Mouse (Mus musculus): ENCODE results near the gene Polr3h. TPM values are rescaled to one million over a fixed set of nuclear protein-coding genes. Genes with fewer than 3 reads are reported as not detected.

The Polr3h gene
- total and polyA plus RNA-seq, 3 experiments: 40.5 to 224 (median 59.3) TPM

GRCm38 (mm10) chr15:81849104-81849503 lies 76.9 kb downstream of the Polr3h start:
- H3K9ac ChIP-seq (ENCODE audit: insufficient read depth, low read depth): no peak overlapping the region
- peaks cover 13% of the 10 kb centered on the region for H3K79me2 ChIP-seq (replicated peaks; ENCODE audit: control insufficient read depth, extremely low read depth, insufficient read depth, poor library complexity, severe bottlenecking)
- no peaks in the 10 kb centered on the region for H3K9me3 ChIP-seq (replicated peaks; ENCODE audit: low read length)
- TF ChIP-seq SMC3 (IDR thresholded peaks at IDR 0.05; ENCODE audit: low read depth, low read length): no peak
- TF ChIP-seq IRF4 (IDR thresholded peaks at IDR 0.05; ENCODE audit: low read depth, low read length): no peak
- TF ChIP-seq POLR2A (IDR thresholded peaks at IDR 0.05; ENCODE audit: low read depth, low read length): no peak
- no peak for TF ChIP-seq MAX (IDR thresholded peaks at IDR 0.05; ENCODE audit: low read length)
- no peak for TF ChIP-seq MYC (IDR thresholded peaks at IDR 0.05; ENCODE audit: low read depth, low read length)
- TF ChIP-seq E2F4 (IDR thresholded peaks at IDR 0.05; ENCODE audit: insufficient replicate concordance, low read depth, low read length): no peak
- TF ChIP-seq MEF2A (IDR thresholded peaks at IDR 0.05; ENCODE audit: borderline replicate concordance, low read depth, low read length): no peak
- TF ChIP-seq JUND (conservative IDR thresholded peaks at IDR 0.05; ENCODE audit: low read depth, low read length): no peak
- no peak for TF ChIP-seq NELFE (IDR thresholded peaks at IDR 0.05; ENCODE audit: low read depth, low read length)
- TF ChIP-seq HCFC1 (IDR thresholded peaks at IDR 0.05; ENCODE audit: low read depth, low read length): no peak
- no peak for TF ChIP-seq CHD2 (IDR thresholded peaks at IDR 0.05; ENCODE audit: low read length)
- no peak for TF ChIP-seq ZKSCAN1 (IDR thresholded peaks at IDR 0.05; ENCODE audit: borderline replicate concordance, low read depth, low read length)
- TF ChIP-seq RAD21 (IDR thresholded peaks at IDR 0.05; ENCODE audit: low read depth, low read length): no peak
- TF ChIP-seq MAZ (IDR thresholded peaks at IDR 0.05; ENCODE audit: low read depth, low read length): no peak
- no peak for TF ChIP-seq CHD1 (IDR thresholded peaks at IDR 0.05; ENCODE audit: low read depth, low read length)
- no peak for TF ChIP-seq JUN (IDR thresholded peaks at IDR 0.05; ENCODE audit: insufficient read depth, low read depth, low read length)
- no peak for TF ChIP-seq MAFK (IDR thresholded peaks at IDR 0.05; ENCODE audit: insufficient replicate concordance, low read length)
- TF ChIP-seq TBP (conservative IDR thresholded peaks at IDR 0.05; ENCODE audit: low read depth, low read length): no peak
- TF ChIP-seq ETS1 (conservative IDR thresholded peaks at IDR 0.05; ENCODE audit: low read depth, low read length): no peak
- H3K4me1 ChIP-seq (ENCODE audit: control insufficient read depth in 1 of 2, insufficient read depth in 2 of 2): peaks cover 8 to 39% of the 10 kb centered on the region in 2 experiments
- no peak overlapping the region for H3K4me3 ChIP-seq (replicated peaks in 1 of 3; ENCODE audit: low read depth in 2 of 3, low read length in 2 of 3, poor library complexity in 1 of 3)
- dilution Hi-C loops (cut with MboI; ENCODE audit: extremely low pct_ligation_motif_present, extremely low pct_unique_long_range_greater_than_20kb, low sequenced_read_pairs): no loop called here
- no peak overlapping the region for H3K4me2 ChIP-seq (ENCODE audit: insufficient read depth, low read depth, poor library complexity, severe bottlenecking)
- no peaks in the 10 kb centered on the region for H3K27me3 ChIP-seq (replicated peaks)
- in situ Hi-C loops (cut with MboI; ENCODE audit: low pct_ligation_motif_present, low pct_unique_long_range_greater_than_20kb, low sequenced_read_pairs): no loop called here
- DNase-seq (ENCODE audit: extremely low read depth): no peak
- peaks cover 46 to 75% of the 10 kb centered on the region in 2 experiments for H3K36me3 ChIP-seq (replicated peaks in 1 of 2; ENCODE audit: control insufficient read depth in 1 of 2, insufficient read depth in 1 of 2, low read length in 1 of 2)
- H3K27ac ChIP-seq (ENCODE audit: insufficient read depth, low read depth): no peak overlapping the region

- Histone ChIP-seq H3K27ac (ENCODE audit: insufficient read depth, low read depth) (no peak overlapping the region), H3K36me3 (replicated peaks in 1 of 2; ENCODE audit: control insufficient read depth in 1 of 2, insufficient read depth in 1 of 2, low read length in 1 of 2) (peaks cover 43 to 67% of the 10 kb centered on the region in 2 experiments), H3K9me3 (replicated peaks; ENCODE audit: low read length) (no peaks in the 10 kb centered on the region), H3K9ac (ENCODE audit: insufficient read depth, low read depth) (no peak overlapping the region), H3K4me1 (ENCODE audit: control insufficient read depth in 1 of 2, insufficient read depth in 2 of 2) (peaks cover 8 to 39% of the 10 kb centered on the region in 2 experiments), H3K4me3 (replicated peaks in 1 of 3; ENCODE audit: low read depth in 2 of 3, low read length in 2 of 3, poor library complexity in 1 of 3) (no peak overlapping the region), H3K79me2 (replicated peaks; ENCODE audit: control insufficient read depth, extremely low read depth, insufficient read depth, poor library complexity, severe bottlenecking) (peaks cover 11% of the 10 kb centered on the region), H3K4me2 (ENCODE audit: insufficient read depth, low read depth, poor library complexity, severe bottlenecking) (no peak overlapping the region), H3K27me3 (replicated peaks) (no peaks in the 10 kb centered on the region)
- in situ Hi-C loops (cut with MboI; ENCODE audit: low pct_ligation_motif_present, low pct_unique_long_range_greater_than_20kb, low sequenced_read_pairs) (no loop called here), dilution Hi-C loops (cut with MboI; ENCODE audit: extremely low pct_ligation_motif_present, extremely low pct_unique_long_range_greater_than_20kb, low sequenced_read_pairs) (no loop called here)
- DNase-seq (ENCODE audit: extremely low read depth): peak; percentile 80
- TF ChIP-seq JUN (IDR thresholded peaks at IDR 0.05; ENCODE audit: insufficient read depth, low read depth, low read length) (no peak), RCOR1 (conservative IDR thresholded peaks at IDR 0.05; ENCODE audit: low read depth, low read length) (no peak), ZNF384 (IDR thresholded peaks at IDR 0.05; ENCODE audit: low read depth, low read length) (0 out of 2 replicates have a peak, but pooled peaks have one; percentile 18), RAD21 (IDR thresholded peaks at IDR 0.05; ENCODE audit: low read depth, low read length) (peak; percentile 40), SMC3 (IDR thresholded peaks at IDR 0.05; ENCODE audit: low read depth, low read length) (peak; percentile 37), CTCF (conservative IDR thresholded peaks at IDR 0.05 in 1 of 2, IDR thresholded peaks at IDR 0.05 in 1 of 2; ENCODE audit: low read depth in 2 of 2, low read length in 2 of 2) (peak; percentile 57 to 79; a peak in 3 of 4 replicates)
Measured at GRCm38 (mm10) chr15:81848301-81848700, 77.7 kb downstream of the Polr3h start.

Data from CH12.LX (cell line).